Mouse (Mus musculus) brain, embryonic 14.5 days (tissue): ENCODE measurements at regions not wholly inside any gene's neighbourhood (a gene's known extent, or its start where the extent isn't known, plus 50 kb on each side); places are given as distances from the start of the nearest gene placed in this dataset.

ENCODE experiments used
- DNase-seq: peaks from one replicate; pipeline ENCODE4 v3.0.0-alpha.2; 2011; ENCODE audit warnings: low read depth
- CTCF ChIP-seq: fragments of 200-500 bp; IDR thresholded peaks from 2 replicates; pipeline ENCODE4 v1.5.1; 2012; ENCODE audit warnings: inconsistent platforms, mild to moderate bottlenecking, moderate library complexity, borderline replicate concordance; ENCODE audit not compliant: insufficient read depth, insufficient read length; ENCODE audit errors: extremely low read depth
- POLR2A ChIP-seq: fragments of 200-500 bp; IDR thresholded peaks from 2 replicates; pipeline ENCODE4 v1.6.1; 2012; ENCODE audit warnings: mild to moderate bottlenecking, inconsistent platforms, borderline replicate concordance; ENCODE audit not compliant: poor library complexity, insufficient read depth, insufficient read length, severe bottlenecking; ENCODE audit errors: extremely low read depth

DNA sequence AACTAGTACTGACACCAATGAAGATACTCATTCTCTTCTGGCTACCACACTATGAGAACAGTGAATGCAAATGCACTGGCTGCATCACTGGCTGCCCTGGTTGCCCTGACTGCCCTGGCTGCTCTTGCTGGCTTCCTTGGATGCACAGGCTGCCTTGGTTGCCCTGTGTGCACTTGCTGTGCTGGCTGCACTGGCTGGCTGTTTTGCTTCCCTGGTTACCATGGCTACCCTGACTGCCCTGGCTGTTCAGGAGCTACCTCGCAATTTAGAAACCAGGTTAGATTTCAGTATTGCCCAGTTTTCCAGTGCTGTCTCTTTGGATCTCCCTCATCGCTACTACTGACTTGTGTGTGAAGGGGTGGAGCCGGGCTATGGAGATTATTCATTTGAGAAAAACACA lies 175.7 kb downstream of the Fat4 start:
- no peak for TF ChIP-seq POLR2A
- no peak for TF ChIP-seq CTCF
- DNase-seq = peak; percentile 52

DNA sequence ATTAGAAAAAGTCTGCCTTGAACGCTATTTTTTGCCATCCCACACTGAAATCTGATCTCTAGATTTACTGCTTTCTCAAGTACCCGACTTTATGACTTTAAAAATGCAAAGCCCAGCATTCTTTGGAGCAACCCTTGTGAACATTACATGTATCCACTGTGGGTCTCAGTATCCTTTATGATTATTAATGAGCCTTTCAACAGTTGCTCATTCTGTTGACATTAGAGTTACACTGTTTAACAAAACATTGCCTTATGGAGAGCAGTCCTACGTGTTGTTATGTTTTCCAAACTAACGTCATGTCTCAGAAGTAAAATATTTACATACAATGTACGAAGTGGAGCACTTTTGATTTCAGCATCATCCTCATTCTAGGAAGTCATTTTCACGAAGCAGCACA lies 178.7 kb downstream of the Fat4 start:
- DNase-seq = no peak
- TF ChIP-seq POLR2A = no peak
- no peak for TF ChIP-seq CTCF

DNA sequence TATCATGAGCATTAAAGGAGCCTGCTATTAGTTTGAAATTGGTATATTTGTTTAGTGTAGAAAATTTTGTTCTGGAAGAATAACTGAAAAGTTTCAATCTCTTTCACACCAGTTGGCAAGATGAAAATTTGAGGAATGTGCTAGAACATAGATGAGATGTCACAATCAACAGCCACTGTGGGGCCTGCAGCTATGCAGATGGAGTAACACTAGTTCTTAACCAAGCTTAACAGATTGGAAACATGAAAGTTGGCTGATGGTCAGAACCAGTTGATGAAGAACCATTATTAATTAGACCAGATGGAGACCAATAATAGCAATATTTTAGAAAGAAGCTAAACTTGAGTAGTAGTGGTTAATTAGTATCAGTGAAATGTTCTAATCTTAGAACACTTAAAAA lies 182.3 kb downstream of the Fat4 start:
- TF ChIP-seq POLR2A (no peak), CTCF (no peak)
- DNase-seq = no peak

DNA sequence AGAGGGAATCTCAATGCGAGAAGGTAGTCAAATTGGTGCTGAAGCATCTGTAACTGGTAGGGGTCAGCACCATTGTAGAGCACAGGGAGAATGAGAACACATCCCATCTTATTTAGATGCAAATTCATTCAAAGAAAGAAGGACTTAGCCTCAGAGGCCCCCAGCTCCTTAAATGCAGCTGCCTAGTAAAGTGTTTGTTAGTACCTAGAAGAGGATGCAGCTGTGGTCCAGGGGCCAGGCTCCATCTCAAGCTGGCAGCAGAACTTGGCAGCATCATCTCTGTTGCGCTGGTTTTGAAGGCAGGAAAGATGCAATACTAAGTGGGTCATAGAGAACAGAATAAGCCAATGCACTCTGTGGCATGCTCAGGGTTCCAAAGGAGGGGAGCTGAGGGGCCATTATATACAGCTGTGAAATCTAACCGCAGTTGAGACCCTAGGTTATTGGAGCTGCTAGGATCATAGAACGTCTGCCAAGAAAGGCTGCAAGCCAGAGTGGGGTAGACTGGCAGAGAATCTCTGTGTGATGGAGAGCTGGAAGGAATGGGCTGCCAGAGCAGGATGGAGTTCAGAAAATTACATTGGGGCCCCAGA lies 196.0 kb downstream of the Fat4 start:
- TF ChIP-seq CTCF = no peak
- no peak for TF ChIP-seq POLR2A
- peak; percentile 67 for DNase-seq

DNA sequence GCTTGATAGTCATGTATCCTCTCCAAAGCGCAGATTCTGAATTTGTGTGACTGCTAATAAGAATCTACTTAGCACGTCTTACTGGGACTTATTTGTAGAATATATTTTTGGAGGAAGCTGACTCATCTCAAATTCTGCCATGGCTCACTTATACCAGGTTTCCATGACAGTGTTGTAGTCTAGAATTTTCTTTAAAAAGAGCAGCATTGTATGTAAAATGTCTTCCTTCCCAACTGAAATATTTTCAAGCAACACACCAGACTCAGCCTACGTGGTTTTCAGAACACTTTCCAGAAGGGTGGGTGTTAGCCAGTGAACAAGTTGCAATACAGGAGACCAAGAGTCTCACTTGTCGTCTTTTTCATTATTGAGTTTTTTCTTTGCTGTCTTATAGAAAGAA lies 202.2 kb downstream of the Fat4 start:
- no peak for DNase-seq
- TF ChIP-seq POLR2A (no peak), CTCF (no peak)

DNA sequence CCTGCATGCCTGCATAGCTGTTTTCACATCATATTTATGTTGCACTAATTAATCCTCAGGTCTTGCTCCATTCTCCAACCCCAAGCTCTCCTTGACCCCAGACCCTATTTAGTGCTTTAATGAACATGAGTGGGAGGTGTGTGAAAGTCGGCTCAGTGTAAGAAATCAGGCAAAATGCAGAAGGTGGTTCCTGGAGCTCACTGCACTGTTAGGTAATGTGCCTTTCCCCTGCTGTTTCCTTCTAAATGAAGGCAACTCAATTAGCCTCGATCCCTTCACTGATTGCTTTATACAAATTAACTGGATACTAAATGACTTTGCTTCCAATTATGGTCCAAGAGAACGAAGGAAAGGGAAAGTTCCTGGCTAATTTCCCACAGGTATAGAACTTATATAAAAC lies 215.6 kb downstream of the Fat4 start:
- TF ChIP-seq CTCF (no peak), POLR2A (no peak)
- DNase-seq = no peak

DNA sequence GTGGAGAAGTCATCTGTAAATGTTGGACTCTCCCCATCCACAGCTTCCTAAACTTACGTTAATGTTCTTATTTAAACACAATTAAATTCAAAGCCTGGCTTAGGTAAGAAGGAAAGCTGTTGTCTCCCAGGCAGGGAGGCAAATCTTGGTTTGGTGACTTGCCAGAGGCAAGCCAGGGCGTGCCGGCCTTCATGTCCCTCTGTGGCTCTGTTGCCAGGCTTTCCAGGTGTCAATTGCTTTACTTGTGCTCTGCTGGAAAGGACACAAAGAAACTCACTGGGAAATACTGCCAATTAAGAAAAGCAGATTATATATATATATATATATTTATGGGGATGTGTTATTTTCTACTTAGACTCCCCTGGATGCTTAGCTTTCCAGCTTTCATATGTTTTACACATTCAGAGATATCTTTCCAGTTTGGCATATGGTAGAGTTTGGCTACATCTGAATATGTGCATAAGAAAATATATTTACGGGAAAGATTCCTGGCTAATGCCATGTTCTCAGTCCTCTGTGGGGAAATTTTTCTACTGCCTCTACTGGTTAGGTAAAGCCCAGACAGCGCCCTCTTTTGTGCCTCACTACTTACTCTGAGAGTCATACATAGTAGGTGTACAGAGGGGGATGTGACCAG lies 223.1 kb downstream of the Fat4 start:
- DNase-seq = peak; percentile 69
- TF ChIP-seq POLR2A (no peak), CTCF (no peak)

DNA sequence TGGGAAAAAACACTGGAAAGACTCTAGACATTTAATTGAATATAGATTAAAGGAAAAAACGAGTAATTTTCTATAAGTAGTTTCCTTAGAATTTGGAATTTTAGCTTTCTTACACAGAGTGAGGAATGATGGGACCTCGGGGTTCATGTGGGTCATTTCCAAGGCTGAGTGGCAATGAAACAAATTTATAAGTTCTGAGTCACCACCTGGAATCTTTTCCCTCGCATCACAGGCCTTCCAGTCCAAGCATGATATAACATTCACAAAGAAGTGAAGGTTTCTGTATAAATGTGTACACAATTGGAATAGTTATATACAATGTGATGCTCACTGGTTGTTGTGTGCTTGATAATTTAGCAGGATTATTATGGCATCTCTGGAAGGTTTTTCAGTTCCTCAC lies 227.3 kb downstream of the Fat4 start:
- TF ChIP-seq POLR2A (no peak), CTCF (no peak)
- no peak for DNase-seq

DNA sequence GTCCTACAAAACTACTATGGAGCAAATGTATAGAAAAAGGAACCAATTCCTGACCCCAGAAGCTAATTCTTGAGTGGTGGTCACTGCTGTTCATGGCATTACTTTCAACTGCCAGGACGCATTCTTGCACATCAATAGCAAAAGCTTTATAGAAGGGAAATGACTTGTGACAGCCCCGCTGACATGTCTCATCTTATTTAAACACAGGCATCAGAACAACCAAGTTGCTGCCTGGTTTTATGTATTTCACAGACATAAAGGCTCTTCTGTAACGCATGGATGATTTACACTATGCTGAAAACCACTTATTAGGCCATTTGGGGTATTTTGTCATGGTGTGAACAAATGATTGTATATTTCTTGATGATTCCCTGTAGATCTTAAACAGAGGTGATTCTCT lies 228.1 kb downstream of the Fat4 start:
- no peak for TF ChIP-seq POLR2A
- TF ChIP-seq CTCF = no peak
- no peak for DNase-seq

DNA sequence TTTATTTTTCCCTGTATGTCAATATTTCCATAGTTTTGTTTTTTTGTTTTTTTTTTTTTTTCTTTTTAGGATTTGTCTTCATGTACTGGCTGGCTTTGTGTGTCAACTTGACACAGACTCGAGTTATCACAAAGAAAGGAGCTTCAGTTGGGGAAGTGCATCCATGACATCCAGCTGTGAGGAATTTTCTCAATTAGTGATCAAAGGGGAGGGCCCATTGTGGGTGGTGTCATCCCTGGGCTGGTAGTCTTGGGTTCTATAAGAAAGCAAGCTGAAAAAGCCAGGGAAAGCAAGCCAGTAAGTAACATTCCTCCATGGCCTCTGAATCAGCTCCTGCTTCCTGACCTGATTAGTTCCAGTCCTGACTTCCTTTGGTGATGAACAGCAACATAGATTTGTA lies 228.7 kb downstream of the Fat4 start:
- no peak for DNase-seq
- TF ChIP-seq CTCF (no peak), POLR2A (no peak)

DNA sequence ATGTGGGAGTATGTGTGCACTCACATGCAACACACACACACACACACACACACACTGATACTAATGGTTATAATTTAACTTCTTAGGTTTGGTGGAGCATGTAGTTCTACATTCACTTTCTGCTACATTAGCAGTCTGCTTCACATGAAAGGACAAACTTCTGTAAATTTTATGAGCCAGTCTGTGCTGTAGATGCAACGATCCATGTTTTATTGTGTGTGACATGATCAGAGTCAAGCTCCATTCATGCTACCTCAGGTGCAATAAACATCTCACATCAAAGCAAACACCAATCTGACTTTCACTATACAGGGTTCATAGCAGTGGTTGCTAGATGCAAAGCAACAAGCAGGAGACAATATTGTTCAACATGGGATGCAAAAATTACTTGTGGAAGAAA lies 235.5 kb downstream of the Fat4 start:
- no peak for TF ChIP-seq CTCF
- TF ChIP-seq POLR2A = no peak
- DNase-seq = no peak

DNA sequence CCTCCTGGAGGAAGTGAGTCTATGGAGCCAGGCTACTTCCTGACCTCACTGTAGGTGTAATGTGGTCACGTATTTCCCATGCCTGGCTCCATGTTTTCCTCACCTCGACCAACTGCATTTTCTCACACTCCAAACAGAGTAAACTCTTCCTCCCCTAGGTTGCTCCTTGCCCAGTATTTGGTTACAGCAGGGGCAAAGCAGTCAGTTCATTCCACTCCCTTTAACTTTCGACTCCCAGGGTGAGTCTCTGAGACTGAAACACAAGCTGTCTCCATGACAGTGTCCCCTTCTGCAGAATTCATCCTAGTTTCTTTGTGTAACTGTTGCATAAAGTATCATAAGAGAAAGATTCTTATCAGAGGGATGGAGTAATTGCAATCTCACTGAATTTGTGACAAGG lies 243.8 kb downstream of the Fat4 start:
- DNase-seq = no peak

More for the DNA sequence above, 243.8 kb downstream of the Fat4 start:
- TF ChIP-seq POLR2A = no peak
- TF ChIP-seq CTCF = no peak
